Mouse (Mus musculus): ENCODE data around the gene Wbp1.
A peak's percentile ranks its signal among the peaks of the same experiment; 100 is the strongest.

The Wbp1 gene

GRCm38 (mm10) chr6:83116373-83117164 lies 4.8 kb downstream of the Wbp1 start:
- DNase-seq (ENCODE audit: low spot score): no peak

GRCm38 (mm10) chr6:83115682-83116372 lies 5.5 kb downstream of the Wbp1 start:
- DNase-seq (ENCODE audit: low spot score): no peak

- DNase-seq (ENCODE audit: low spot score): peak; percentile 92
These were observed 6.2 kb downstream of the Wbp1 start, which contains the start of gene Mogs for GRCm38 (mm10) chr6:83115011-83115671. TSS of gene Mogs (plus strand) at chr6:83115496.

GRCm38 (mm10) chr6:83111510-83112136 lies 9.7 kb downstream of the Wbp1 start:
- DNase-seq (ENCODE audit: low spot score): no peak

- DNase-seq (ENCODE audit: low spot score): peak; percentile 80
These were observed 12.3 kb downstream of the Wbp1 start, which contains the start of gene Mrpl53 for GRCm38 (mm10) chr6:83108762-83109668. TSS of gene Mrpl53 (plus strand) at chr6:83109040.

GRCm38 (mm10) chr6:83107566-83108400 lies 13.6 kb downstream of the Wbp1 start:
- DNase-seq (ENCODE audit: low spot score): peak; percentile 76

GRCm38 (mm10) chr6:83104158-83104557 lies 17.2 kb downstream of the Wbp1 start:
- no peak for DNase-seq (ENCODE audit: low spot score)

- DNase-seq (ENCODE audit: low spot score): no peak
These were observed 18.2 kb downstream of the Wbp1 start for GRCm38 (mm10) chr6:83103130-83103650.

GRCm38 (mm10) chr6:83101688-83102556 lies 19.4 kb downstream of the Wbp1 start:
- peak; percentile 53 for DNase-seq (ENCODE audit: low spot score)

GRCm38 (mm10) chr6:83101316-83101687 lies 20.1 kb downstream of the Wbp1 start, which contains the start of the genes Ccdc142 and Gm42688:
TSS of gene Ccdc142 (plus strand) at chr6:83101601.
TSS of gene Gm42688 (plus strand) at chr6:83101617.
- peak; percentile 69 for DNase-seq (ENCODE audit: low spot score)

- no peak for DNase-seq (ENCODE audit: low spot score)
These were observed 22.9 kb downstream of the Wbp1 start for GRCm38 (mm10) chr6:83098411-83098810.

GRCm38 (mm10) chr6:83095968-83096367 lies 25.4 kb downstream of the Wbp1 start:
- no peak for DNase-seq (ENCODE audit: low spot score)

GRCm38 (mm10) chr6:83092416-83093127 lies 28.8 kb downstream of the Wbp1 start:
- no peak for DNase-seq (ENCODE audit: low spot score)

GRCm38 (mm10) chr6:83087926-83088260 lies 33.5 kb downstream of the Wbp1 start:
- DNase-seq (ENCODE audit: low spot score): no peak

- DNase-seq (ENCODE audit: low spot score): no peak
These were observed 34.0 kb downstream of the Wbp1 start for GRCm38 (mm10) chr6:83087205-83087925.

- DNase-seq (ENCODE audit: low spot score): no peak
These were observed 35.0 kb downstream of the Wbp1 start, which contains the start of gene Lbx2 for GRCm38 (mm10) chr6:83086121-83087035. TSS of gene Lbx2 (plus strand) at chr6:83086367.
